Mouse (Mus musculus): ENCODE results near the gene Bri3.

Gene Bri3

GRCm38 (mm10) chr5:144263496-144263895 is 19.3 kb downstream of the Bri3 start:
- no peak for DNase-seq

- peak; percentile 71 to 77 for DNase-seq
These were observed 23.5 kb downstream of the Bri3 start for GRCm38 (mm10) chr5:144267535-144268241.

DNA sequence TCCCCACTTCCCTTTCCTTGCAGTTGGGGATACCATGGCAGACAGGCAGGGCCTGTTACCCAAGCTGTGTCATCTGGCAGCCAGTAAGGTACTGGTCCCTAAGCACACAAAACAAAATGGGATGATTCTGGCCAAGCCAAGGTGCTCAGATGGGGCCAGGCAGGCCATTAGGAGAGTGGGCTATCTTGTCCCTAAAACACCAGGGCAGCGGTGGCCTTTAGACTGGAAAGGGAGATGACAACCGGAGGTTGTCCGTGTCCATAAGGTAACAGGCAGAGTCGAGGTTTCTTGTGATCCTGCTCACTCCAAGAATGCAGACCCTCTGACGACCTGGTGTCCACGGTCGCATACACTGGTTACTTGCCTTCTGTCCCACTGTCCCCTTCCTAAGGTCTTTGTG is 25.7 kb downstream of the Bri3 start:
- no peak for DNase-seq

DNA sequence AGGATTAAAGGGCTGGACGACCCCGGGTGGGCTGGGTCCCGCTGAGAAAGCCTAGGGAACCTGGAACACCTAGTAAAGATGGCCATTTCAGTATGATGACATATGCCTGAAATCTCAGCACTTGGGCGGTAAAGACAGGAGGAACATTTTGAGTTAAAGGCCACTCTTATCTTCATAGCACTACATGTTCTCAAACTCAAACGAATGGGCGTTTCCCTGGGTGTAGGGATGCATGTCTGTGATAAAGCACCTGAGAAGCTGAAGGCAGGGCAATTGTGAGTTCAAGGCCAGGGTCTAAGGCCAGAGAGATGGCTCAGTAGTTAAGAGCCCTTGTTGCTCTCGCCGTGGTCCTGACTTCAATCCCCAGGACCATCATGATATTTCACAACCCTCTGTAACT is 26.2 kb downstream of the Bri3 start:
- no peak for DNase-seq

- no peak for DNase-seq
These were observed 26.9 kb downstream of the Bri3 start for GRCm38 (mm10) chr5:144271118-144271517.

DNA sequence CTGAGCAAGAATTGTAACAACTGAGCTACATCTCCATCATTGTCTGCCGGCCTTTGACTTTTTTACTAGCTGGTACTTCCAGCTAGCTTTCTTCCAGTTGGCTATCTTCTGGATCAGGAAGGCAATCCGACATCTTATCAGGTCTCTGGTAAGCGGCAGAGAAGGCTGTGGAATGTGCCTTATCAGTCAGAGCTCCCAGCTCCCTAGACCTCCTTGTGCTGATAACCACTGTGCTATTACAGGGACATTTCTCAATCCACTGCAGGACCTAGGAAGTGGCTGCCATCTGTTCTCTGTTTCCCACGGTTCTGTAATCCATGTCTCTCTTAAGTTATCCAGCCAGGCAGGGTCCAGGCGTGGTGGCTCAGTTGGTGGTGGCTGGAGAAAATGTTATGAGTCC is 27.5 kb downstream of the Bri3 start:
- no peak for DNase-seq

GRCm38 (mm10) chr5:144274904-144275303 is 30.7 kb downstream of the Bri3 start:
- peak in 1 of 2 experiments; percentile 58 for DNase-seq

DNA sequence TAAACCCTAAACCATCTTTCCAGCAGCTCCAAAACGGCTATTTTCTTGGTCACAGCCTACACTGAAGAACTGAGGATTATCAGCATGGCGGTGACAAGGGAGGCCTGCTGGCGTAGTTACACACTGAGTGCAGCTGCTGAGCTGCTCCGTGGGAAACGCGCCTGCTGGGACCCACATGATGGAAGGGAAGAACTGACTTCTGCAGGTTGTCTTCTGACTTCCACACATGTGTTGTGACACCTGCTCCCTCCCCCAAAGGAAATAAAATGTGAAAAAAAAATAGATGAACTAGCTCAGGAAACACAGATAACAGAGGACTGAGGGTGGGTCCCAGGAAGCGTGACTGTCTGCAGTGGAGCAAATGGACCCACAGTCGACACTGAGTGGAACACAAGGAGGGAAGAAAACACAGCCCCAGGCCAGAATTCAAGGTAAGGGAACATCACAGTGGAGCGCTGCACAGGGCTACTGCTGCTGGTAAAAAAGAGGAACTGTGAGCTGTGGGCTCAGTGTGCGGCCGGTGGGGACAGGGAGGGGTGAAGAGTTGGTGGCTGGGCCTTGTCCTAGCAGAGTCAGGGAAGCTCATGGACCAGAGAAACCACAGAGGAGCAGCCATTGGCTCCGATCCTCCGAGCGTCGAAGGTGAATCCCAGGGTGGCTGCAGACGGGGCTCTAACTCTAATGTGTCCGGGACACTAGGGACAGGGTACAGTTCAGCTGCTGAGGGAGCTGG is 32.8 kb downstream of the Bri3 start:
- DNase-seq = peak in 1 of 2 experiments; percentile 25

DNA sequence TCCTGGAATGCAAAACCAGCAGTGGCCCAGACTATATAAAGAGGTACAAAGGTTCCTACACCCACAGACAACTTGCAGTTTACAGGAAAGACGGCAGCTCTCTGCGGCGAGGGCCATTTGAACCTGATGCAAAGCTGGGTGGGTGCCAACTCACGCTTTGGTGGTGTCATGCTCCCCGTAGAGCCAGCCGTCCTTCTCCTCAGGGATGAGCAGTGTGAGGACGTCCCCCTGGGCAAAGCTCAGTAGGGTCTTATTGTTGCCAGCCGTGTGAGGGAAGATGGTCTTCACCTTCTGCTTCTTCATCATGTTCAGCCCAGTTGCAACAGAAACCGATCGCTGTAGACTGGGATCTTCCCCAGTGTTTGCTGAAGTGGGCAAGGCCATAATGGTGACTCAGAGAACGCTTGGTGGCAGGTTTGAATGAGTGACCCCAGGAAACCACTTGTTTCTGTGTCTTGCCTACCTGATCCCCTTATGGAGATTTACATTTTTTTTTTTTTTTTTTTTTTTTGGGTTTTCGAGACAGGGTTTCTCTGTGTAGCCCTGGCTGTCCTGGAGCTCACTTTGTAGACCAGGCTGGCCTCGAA is 34.2 kb downstream of the Bri3 start:
- peak in 1 of 2 experiments; percentile 19 for DNase-seq

GRCm38 (mm10) chr5:144279081-144279541 is 34.9 kb downstream of the Bri3 start:
- peak in 1 of 2 experiments; percentile 72 for DNase-seq

DNA sequence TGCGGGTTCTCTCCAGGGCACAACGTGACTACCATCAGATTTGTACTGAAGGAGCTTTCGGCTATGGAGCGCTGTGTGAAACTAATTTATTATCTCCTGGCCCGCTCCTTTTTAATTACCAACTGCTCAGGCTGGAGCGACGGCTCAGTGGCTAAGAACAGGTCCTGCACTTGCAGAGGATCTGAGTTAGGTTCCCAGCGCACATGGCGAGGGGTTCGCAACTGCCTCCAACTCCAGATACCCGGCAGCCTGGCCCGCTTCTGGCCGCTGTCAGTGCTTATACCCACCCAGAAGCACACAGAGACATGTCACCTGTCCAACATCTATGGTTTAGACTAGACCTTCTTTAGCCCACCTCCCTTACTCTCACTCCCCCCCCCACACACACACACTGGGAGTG is 35.7 kb downstream of the Bri3 start:
- peak in 1 of 2 experiments; percentile 13 for DNase-seq

- no peak for DNase-seq
These were observed 38.4 kb downstream of the Bri3 start for GRCm38 (mm10) chr5:144282470-144283260.

DNA sequence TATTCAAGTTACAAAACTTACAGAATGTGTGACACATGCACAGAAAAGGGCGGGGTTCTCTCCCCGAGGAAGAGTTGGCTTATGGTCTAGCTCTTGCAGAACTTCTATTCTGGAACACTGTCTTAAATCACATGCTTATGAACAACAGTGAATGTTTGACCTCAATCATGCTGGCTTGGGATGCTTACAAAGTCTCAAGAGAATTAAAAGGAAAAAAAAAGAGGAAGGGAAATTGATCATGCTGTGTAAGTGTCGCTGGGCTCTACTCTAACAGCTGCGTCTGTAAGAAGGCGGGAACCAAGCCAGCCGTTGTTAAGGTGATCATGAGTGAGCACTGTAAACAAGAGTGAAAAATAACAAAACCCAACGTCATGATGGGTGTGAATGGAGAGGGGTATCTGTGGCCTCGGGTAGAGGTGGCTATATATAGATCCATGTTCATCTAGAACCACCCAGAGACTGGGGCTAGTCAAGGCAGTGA is 39.4 kb downstream of the Bri3 start:
- no peak for DNase-seq

DNA sequence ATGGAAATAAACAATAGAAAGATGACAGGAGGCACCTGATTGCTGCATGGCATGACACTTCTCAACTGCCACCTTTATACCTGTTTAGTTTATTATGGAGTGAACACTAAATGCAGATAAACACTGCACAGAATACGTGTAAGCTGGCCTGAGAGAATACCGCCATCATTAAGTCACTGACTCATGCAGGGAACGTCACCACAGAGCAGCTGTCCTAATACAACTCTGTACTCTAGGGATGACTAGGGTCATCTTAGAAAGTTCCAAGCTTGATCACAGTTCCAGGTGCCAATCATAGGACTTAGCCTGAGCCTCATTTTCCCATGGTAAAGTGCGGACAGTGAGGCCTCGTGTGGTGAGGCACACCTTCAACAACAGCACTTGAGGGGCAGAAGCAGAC is 40.4 kb downstream of the Bri3 start:
- DNase-seq = no peak

GRCm38 (mm10) chr5:144286591-144287266 is 42.5 kb downstream of the Bri3 start:
- DNase-seq = no peak

DNA sequence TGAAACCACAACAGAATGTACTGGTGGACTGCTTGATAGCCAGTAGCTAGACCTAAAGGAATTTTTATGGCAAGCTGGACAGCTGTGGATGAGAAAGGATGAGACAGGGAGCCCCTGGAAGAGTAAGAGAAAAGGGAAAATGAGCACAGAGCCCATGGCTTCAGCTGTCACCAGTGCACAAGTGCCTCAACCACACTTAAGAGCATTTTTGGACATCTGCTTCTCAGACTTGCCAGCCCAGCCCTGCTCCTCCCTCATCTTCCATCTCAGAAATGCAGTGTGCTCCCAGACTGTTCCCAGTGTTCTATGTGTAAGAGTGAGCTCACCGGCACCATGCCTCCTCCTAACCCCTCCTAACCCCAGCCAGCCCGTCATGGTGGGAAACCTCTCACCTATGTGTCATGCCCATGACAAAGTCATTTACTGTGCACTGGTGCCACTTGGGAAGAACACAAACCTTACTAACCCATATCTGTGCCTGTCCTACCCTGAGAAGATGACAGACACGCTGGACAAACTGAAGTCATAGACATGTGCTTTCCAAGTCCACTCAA is 43.1 kb downstream of the Bri3 start:
- no peak for DNase-seq

DNA sequence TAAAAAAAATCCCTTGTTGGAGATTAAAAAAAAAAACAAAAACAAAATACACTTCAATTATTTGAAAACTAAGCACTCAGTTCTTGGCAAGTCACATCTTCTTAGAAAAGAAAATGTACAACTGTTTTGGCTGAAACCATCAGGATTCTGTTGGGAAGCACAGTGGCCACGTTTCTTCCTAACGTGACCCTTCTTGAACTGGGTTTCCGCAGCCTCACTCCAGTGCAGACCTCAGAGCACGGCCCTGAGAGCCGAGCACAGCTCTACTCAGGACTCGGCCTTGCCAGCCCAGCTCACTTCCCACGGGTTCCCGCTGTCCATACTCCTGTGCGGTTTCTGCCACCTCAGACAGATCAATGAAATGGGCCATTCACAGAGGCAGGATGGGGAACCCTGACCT is 44.2 kb downstream of the Bri3 start:
- DNase-seq = no peak

DNA sequence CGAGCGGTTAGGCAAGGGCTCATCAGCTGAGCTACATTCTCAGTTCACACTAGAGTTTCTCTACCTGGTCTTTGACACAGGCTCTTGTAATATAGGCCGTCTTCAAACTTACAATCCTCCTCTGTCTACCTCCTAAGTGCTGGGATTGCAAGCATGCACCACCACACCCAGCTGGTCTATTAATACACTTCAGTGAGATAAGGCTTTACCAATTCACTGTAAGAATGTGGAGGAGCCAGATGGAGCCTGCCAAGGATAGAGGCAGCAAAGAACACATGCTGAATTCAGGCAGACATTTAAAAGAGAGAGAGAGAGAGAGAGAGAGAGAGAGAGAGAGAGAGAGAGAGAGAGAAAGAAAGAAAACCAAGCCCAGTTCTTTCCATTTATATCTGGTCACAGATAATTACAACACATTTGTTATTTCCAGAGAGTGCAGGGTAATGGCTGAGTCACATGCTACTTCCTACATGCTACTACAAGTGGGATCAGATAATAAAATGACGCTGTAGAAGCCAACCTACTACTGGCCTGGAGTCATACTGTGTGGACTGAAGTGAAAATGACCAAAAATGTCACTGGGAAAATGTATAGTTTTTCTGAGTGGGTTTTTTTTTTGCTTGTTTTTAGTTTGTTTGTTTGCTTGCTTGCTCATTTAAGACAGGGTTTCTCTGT is 45.7 kb downstream of the Bri3 start:
- no peak for DNase-seq

DNA sequence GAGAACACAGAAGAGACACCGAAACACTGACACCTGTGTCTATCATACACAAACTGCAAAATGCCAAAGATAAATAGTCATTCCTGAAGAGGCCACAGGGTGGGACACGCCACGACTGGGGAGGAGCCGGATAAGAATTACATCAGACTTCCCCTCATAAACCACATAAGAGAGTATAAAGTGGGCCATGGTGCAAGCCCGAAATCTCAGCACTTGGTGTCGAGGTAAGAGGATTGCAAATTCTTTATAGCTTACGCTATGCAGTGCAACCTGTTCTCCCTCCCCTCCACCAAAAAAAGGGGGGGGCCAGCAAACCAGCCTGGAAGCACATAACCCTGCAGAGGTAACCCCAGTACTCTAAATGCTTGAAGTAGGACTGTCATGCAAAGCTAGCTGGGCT is 50.7 kb downstream of the Bri3 start:
- DNase-seq = peak; percentile 50 to 62

DNA sequence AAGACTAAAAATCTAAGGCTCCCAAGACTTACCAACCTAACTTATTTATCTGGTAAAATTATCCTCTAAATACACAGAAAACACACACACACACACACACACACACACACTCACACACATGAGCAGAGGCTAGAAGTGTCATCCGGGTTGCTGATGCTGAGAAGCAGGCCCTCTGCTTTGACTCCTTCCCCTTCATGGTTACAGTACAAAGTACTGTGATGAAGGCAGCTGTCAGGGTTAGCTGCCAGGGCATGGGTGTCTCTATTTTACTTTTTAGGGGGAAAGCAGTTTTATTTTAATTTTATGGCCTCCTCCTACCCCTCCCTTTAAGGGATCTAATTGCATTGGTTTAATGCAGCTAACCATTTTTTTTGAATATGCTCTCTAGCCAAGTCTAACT is 51.1 kb downstream of the Bri3 start:
- no peak for DNase-seq

DNA sequence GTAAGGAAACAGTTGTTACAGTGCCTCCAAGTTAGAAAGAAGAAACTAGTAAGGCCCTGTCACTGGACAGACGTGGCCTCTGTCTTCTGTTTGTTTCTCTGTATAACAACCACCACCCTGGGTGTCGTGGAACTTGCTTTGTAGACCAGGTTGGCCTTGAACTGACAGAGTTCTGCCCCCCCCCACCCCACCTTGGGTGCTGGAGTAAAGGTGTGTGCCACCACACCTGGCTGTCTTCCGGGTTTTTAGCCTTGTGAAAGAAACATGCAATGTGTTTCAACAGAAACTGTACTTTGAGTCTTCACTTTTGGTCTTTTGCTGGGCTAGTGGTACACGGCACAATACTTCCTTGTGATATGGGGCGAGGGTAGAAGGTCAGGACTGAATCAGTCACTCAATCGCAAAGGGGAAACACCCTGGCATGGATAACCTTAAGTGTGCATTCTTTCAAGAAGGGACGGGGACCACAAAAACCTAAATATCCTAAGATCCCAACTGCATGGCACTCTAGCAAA is 51.9 kb downstream of the Bri3 start:
- no peak for DNase-seq

Measured in lung, postnatal 4 days (tissue).